Mouse (Mus musculus) E14TG2a.4 (cell line): ENCODE data around the gene Glis1.

Source experiments
- H3K27me3 ChIP-seq: 2 replicates; pipeline ENCODE4 v1.6.1; 2014; ENCODE audit warnings: low read length, control low read depth; ENCODE audit not compliant: insufficient read depth
- H3K36me3 ChIP-seq: 2 replicates; pipeline ENCODE4 v1.6.1; 2014; ENCODE audit warnings: low read length, control low read depth; ENCODE audit not compliant: insufficient read depth
- H3K4me1 ChIP-seq: replicated peaks from 2 replicates; pipeline ENCODE4 v1.6.1; 2014; ENCODE audit warnings: low read depth, low read length, control low read depth
- H3K4me3 ChIP-seq: replicated peaks from 2 replicates; pipeline ENCODE4 v1.5.1; 2014; ENCODE audit warnings: mild to moderate bottlenecking, low read length
- H3K9me3 ChIP-seq: 2 replicates; pipeline ENCODE4 v1.6.1; 2014; ENCODE audit warnings: low read length, control low read depth
- CTCF ChIP-seq: conservative IDR thresholded peaks from 2 replicates; pipeline ENCODE4 v1.5.1; 2014; ENCODE audit warnings: low read length
- NANOG ChIP-seq: IDR thresholded peaks from 2 replicates; pipeline ENCODE4 v1.6.1; 2014; ENCODE audit warnings: borderline replicate concordance, low read length, mixed read lengths
- POU5F1 ChIP-seq: IDR thresholded peaks from 2 replicates; pipeline ENCODE4 v1.6.1; 2014; ENCODE audit warnings: low read length, borderline replicate concordance

Glis1 gene

DNA sequence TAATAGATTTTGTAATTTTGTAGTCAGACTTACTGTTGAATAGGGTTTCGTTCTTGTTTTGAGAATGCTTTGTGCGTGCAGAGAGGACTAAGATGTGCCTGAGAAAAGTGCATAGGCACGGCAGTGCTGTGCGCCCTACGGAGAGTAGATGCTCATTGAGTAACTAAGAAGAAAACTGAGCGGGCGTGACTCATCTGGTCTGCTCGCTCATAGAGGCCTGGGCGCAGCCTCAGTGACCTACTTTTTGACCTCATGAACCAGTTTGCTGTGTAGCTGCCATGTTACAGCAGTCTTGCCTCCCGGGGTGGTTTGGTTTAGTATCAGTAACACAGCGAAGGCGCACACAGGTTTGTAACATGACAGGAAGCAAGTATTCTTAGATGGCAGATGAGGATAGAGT, 8.8 kb upstream of the Glis1 start:
- no peak for TF ChIP-seq NANOG
- no peak for TF ChIP-seq POU5F1
- TF ChIP-seq CTCF, result no peak
- no peaks in the 10 kb centered on the region for H3K36me3 ChIP-seq
- H3K27me3 ChIP-seq, result peaks cover 6% of the 10 kb centered on the region
- peaks cover 15% of the 10 kb centered on the region for H3K4me1 ChIP-seq
- H3K9me3 ChIP-seq, result no peaks in the 10 kb centered on the region
- H3K4me3 ChIP-seq, result no peak overlapping the region

DNA sequence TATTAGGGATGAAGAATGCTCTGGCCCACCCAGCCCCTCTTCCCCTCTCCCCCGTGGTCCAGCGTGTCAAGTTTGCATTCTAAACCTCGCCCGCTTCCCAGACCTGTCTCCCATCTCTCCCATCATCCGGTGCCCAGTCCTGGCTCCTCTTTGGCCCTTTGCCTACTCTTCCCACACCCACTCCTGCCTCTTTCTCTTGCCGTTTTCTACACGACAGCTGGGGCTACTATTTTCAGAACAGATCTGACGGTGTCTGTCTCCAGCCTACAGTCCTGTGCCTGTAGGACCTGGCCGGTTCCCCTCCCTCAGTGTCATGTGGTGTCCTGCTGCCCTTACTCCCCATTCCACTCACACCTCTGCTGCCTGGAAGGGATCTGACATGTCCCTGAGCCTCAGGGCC, 7.8 kb upstream of the Glis1 start:
- Histone ChIP-seq H3K4me3 (no peak overlapping the region), H3K4me1 (peaks cover 10% of the 10 kb centered on the region), H3K27me3 (peaks cover 6% of the 10 kb centered on the region), H3K36me3 (no peaks in the 10 kb centered on the region), H3K9me3 (no peaks in the 10 kb centered on the region)
- TF ChIP-seq CTCF (no peak), POU5F1 (no peak), NANOG (no peak)

DNA sequence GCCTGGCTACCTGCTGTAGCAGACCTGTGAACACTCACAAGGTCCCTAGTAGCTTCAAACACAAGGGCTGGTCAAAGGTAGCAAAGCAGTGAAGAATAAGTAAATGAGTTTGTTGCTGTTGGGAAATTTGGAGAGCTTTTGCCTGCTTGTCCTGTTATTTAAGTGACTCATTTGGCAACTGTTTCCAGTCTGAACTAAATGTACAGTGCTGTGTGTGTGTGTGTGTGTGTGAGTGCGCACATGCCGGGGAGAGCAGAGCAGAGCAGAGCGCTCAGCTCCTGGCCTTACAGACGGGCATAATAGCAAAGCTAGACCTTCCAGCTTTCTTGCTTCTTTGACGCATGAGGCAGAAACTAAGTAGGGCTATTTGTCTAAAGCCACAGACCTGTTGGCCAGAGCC, 1.7 kb upstream of the Glis1 start:
- H3K4me3 ChIP-seq, result no peak overlapping the region
- H3K27me3 ChIP-seq, result peaks cover 57% of the 10 kb centered on the region
- H3K9me3 ChIP-seq, result no peaks in the 10 kb centered on the region
- no peaks in the 10 kb centered on the region for H3K36me3 ChIP-seq
- no peak for TF ChIP-seq POU5F1
- peaks cover 16% of the 10 kb centered on the region for H3K4me1 ChIP-seq

DNA sequence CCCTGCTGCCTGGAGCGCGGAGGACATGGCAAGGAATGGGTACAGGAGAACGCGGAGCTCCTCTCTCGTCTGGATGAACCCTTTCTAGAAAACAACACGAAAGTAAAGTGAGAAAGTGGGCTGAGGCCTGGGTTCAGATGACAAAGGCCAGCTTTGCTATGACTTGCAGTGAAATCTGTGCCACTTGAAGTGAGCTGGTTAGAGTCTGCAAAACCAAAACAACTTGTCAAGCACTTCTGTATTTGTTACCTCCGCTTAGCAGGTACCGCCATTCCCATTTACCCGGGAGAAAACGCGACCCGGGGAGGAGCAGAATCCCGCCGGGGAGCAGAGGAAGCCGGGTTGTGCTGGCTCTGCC, 414 bp upstream of the Glis1 start:
- Histone ChIP-seq H3K4me1 (peaks cover 16% of the 10 kb centered on the region), H3K9me3 (no peaks in the 10 kb centered on the region), H3K4me3 (peak overlapping the region; percentile 84), H3K27me3 (peaks cover 68% of the 10 kb centered on the region), H3K36me3 (no peaks in the 10 kb centered on the region)
- TF ChIP-seq NANOG, result no peak
- TF ChIP-seq CTCF, result no peak
- TF ChIP-seq POU5F1, result no peak

DNA sequence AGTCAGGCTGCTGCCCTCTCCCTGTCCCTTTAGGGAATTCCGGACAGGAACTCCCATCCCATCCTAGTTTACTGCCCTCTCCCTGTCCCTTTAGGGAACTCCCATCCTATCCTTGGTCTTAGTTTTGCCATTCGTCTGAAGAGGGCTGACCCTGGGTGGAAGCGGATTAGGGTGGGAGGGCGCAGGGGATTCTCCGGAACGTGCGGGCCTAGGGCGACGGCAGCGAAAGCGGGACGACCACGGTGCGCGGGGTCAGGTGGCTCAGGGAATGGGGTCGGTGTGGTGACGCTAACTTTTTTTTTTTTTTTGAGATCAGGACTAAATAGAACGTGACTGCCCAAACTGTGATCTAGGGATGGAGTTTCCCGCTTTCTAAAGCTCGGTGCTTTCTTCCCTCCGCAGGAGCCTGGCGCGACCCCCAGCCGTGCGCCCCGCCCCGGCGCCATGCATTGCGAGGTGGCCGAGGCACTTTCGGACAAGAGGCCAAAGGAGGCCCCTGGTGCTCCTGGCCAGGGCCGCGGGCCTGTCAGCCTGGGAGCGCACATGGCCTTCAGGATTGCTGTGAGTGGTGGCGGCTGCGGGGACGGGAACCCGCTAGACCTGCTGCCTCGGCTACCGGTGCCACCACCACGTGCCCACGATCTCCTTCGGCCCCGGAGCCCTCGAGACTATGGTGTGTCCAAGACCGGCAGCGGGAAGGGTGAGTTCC, 1.0 kb downstream of the Glis1 start:
- TF ChIP-seq NANOG (no peak), POU5F1 (no peak)
- Histone ChIP-seq H3K4me1 (peaks cover 16% of the 10 kb centered on the region), H3K4me3 (peak overlapping the region; percentile 84), H3K36me3 (no peaks in the 10 kb centered on the region), H3K9me3 (no peaks in the 10 kb centered on the region), H3K27me3 (peaks cover 67% of the 10 kb centered on the region)

DNA sequence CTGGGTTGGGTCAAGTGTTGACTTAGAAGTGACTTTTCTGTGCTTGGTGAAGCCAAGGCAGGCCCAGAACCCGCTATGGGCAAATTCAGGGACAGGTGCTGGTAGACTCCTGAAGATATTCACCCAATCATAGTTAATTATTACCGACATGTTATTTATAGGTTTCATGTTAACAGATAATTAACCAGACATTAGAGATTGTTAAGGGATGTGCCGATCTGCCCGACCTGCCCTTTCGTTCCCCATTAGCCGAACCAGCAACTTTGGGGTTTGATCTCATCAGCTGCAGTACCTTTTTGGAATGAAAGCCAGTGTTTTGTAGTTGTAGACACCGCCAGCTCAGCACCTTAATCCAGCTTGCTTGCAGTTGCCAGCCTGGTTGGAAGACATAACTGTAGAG, 2.1 kb downstream of the Glis1 start:
- TF ChIP-seq POU5F1 (no peak), NANOG (no peak), CTCF (no peak)
- Histone ChIP-seq H3K9me3 (no peaks in the 10 kb centered on the region), H3K36me3 (no peaks in the 10 kb centered on the region), H3K4me3 (no peak overlapping the region), H3K4me1 (peaks cover 16% of the 10 kb centered on the region), H3K27me3 (peaks cover 77% of the 10 kb centered on the region)

DNA sequence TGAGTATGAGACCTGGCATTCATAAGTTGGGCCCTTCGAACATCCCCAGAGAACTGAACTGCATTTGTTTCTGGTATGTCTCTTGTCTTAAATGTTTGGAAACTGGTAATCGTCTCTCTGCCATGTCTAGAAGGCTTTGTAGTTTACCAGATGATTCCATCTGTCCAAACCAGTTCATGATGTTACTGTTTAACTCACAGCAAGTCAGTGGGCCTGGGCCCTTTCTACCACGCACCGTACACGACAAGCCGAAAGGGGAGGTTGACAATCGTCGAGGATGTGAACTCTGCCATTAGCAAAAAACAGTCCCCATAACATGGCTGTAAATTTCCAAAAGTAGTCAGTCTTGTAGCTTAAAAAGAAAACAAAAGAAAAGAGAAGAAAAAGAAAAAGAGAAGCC, 4.3 kb downstream of the Glis1 start:
- Histone ChIP-seq H3K4me3 (no peak overlapping the region), H3K9me3 (no peaks in the 10 kb centered on the region), H3K27me3 (peaks cover 64% of the 10 kb centered on the region), H3K4me1 (peaks cover 13% of the 10 kb centered on the region), H3K36me3 (no peaks in the 10 kb centered on the region)
- TF ChIP-seq POU5F1 (no peak), NANOG (no peak), CTCF (no peak)

DNA sequence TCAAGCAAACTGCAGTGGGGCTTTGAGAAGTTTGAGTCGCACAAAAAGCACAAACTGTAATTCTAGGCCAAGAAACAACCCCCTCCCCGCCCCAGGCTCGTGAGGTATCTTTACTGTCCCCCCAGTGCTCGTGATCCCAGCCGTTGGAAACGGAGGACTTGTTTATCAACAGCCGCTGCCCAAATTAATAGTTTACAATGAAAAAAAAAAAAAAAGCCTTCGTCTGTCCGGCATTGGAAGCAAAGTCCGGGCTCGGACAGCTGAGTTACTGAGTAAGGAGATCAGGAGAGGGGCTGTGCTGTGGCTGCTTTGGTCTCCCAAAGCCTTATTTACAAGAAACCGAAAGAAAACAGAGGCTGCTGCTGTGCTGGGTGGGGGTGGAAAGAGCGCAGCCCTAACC, 5.9 kb downstream of the Glis1 start:
- TF ChIP-seq CTCF (no peak), POU5F1 (no peak), NANOG (no peak)
- H3K36me3 ChIP-seq, result no peaks in the 10 kb centered on the region

DNA sequence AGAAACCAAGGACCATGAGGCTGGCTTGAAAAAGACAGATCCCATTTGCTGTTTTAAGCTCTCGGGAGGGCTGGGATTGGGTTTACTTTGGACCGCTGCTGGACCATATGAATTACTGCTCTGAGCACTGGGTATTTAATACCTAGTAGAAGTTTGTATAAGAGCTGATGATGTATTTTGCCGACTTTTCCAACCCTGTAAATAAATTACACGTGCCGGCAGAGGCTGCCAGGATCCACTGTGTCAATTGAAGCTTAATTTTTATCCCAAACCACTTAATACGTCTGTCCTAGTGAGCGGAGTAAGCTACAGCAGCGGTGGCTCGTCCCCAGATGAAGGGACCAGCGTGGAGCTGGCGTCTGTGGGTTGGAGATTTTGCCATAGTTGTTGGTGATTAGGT, 7.9 kb downstream of the Glis1 start:
- H3K4me1 ChIP-seq, result no peaks in the 10 kb centered on the region
- H3K36me3 ChIP-seq, result no peaks in the 10 kb centered on the region
- H3K27me3 ChIP-seq, result peaks cover 38% of the 10 kb centered on the region
- TF ChIP-seq POU5F1 (no peak), CTCF (no peak)
- 0 out of 2 replicates have a peak, but pooled peaks cover 3% of the 10 kb centered on the region for H3K9me3 ChIP-seq
- H3K4me3 ChIP-seq, result no peak overlapping the region

More for the DNA sequence above, 5.9 kb downstream of the Glis1 start:
- Histone ChIP-seq H3K4me3 (no peak overlapping the region), H3K9me3 (0 out of 2 replicates have a peak, but pooled peaks cover 3% of the 10 kb centered on the region), H3K27me3 (peaks cover 52% of the 10 kb centered on the region), H3K4me1 (peaks cover 6% of the 10 kb centered on the region)
